Mouse (Mus musculus): ENCODE measurements around the gene Gm16253. TPM values are rescaled to one million over a fixed set of nuclear protein-coding genes. Genes with fewer than 3 reads are reported as not detected.

Gene Gm16253
- polyA plus RNA-seq, 1 experiment from 2014 or later: 2.0 TPM

- Histone ChIP-seq H3K9ac (no peak overlapping the region), H3K4me2 (replicated peaks) (no peak overlapping the region), H3K27ac (replicated peaks) (no peak overlapping the region), H3K27me3 (no peaks in the 10 kb centered on the region), H3K4me3 (replicated peaks) (no peak overlapping the region), H3K4me1 (peaks cover 15% of the 10 kb centered on the region; the same call in 1 of the 2 replicates), H3K36me3 (no peaks in the 10 kb centered on the region), H3K9me3 (replicated peaks) (no peaks in the 10 kb centered on the region)
- WGBS: 80% methylated on average over 8 of the region's 8 CpGs
- no peak for ATAC-seq (ENCODE audit: insufficient number of reproducible peaks, low FRiP score, low TSS enrichment, low read depth)
Measured at GRCm38 (mm10) chr3:96566661-96567450, 9.9 kb upstream of the Gm16253 start.

- H3K9me3 ChIP-seq (replicated peaks): no peaks in the 10 kb centered on the region
- H3K9ac ChIP-seq: no peak overlapping the region
- no peak for ATAC-seq (ENCODE audit: insufficient number of reproducible peaks, low FRiP score, low TSS enrichment, low read depth)
- H3K4me2 ChIP-seq (replicated peaks): no peak overlapping the region
- WGBS: 68% methylated on average over 8 of the region's 8 CpGs
- H3K36me3 ChIP-seq: no peaks in the 10 kb centered on the region
- peak overlapping the region; percentile 34; the same call in 1 of the 2 replicates for H3K27ac ChIP-seq (replicated peaks)
- no peaks in the 10 kb centered on the region for H3K27me3 ChIP-seq
- no peak overlapping the region for H3K4me3 ChIP-seq (replicated peaks)
- H3K4me1 ChIP-seq: peaks cover 9% of the 10 kb centered on the region; the same call in 1 of the 2 replicates
Measured at GRCm38 (mm10) chr3:96568605-96569004, 8.2 kb upstream of the Gm16253 start.

GRCm38 (mm10) chr3:96569506-96569905 lies 7.3 kb upstream of the Gm16253 start:
- H3K4me1 ChIP-seq: no peaks in the 10 kb centered on the region; the same call in 1 of the 2 replicates
- H3K9me3 ChIP-seq (replicated peaks): no peaks in the 10 kb centered on the region
- 90% methylated on average over 13 of the region's 13 CpGs for WGBS
- H3K36me3 ChIP-seq: no peaks in the 10 kb centered on the region
- H3K9ac ChIP-seq: no peak overlapping the region
- no peak overlapping the region for H3K4me3 ChIP-seq (replicated peaks)
- H3K27ac ChIP-seq (replicated peaks): no peak overlapping the region
- no peak overlapping the region for H3K4me2 ChIP-seq (replicated peaks)
- no peak for ATAC-seq (ENCODE audit: insufficient number of reproducible peaks, low FRiP score, low TSS enrichment, low read depth)
- no peaks in the 10 kb centered on the region for H3K27me3 ChIP-seq

- Histone ChIP-seq H3K4me3 (replicated peaks) (no peak overlapping the region), H3K27me3 (no peaks in the 10 kb centered on the region), H3K27ac (replicated peaks) (no peak overlapping the region), H3K9ac (no peak overlapping the region), H3K36me3 (no peaks in the 10 kb centered on the region), H3K4me2 (replicated peaks) (no peak overlapping the region), H3K9me3 (replicated peaks) (no peaks in the 10 kb centered on the region), H3K4me1 (no peaks in the 10 kb centered on the region; the same call in 1 of the 2 replicates)
- no peak for ATAC-seq (ENCODE audit: insufficient number of reproducible peaks, low FRiP score, low TSS enrichment, low read depth)
- 86% methylated on average over 11 of the region's 11 CpGs for WGBS
Measured at GRCm38 (mm10) chr3:96569966-96570605, 6.7 kb upstream of the Gm16253 start.

- Histone ChIP-seq H3K9ac (no peak overlapping the region), H3K4me3 (replicated peaks) (no peak overlapping the region), H3K27me3 (no peaks in the 10 kb centered on the region), H3K27ac (replicated peaks) (no peak overlapping the region), H3K36me3 (no peaks in the 10 kb centered on the region), H3K4me1 (peaks cover under 1% of the 10 kb centered on the region; the same call in 1 of the 2 replicates), H3K4me2 (replicated peaks) (no peak overlapping the region), H3K9me3 (replicated peaks) (no peaks in the 10 kb centered on the region)
- WGBS: 52% methylated on average over 7 of the region's 7 CpGs
- ATAC-seq (ENCODE audit: insufficient number of reproducible peaks, low FRiP score, low TSS enrichment, low read depth): no peak
Measured at GRCm38 (mm10) chr3:96570643-96571042, 6.1 kb upstream of the Gm16253 start.

- Histone ChIP-seq H3K9me3 (replicated peaks) (no peaks in the 10 kb centered on the region), H3K36me3 (no peaks in the 10 kb centered on the region), H3K4me2 (replicated peaks) (no peak overlapping the region), H3K27ac (replicated peaks) (no peak overlapping the region), H3K4me1 (peaks cover 8% of the 10 kb centered on the region), H3K4me3 (replicated peaks) (no peak overlapping the region), H3K9ac (no peak overlapping the region), H3K27me3 (no peaks in the 10 kb centered on the region)
- WGBS: 60% methylated on average over 2 of the region's 2 CpGs
- ATAC-seq (ENCODE audit: insufficient number of reproducible peaks, low FRiP score, low TSS enrichment, low read depth): no peak
Measured at GRCm38 (mm10) chr3:96571336-96571735, 5.4 kb upstream of the Gm16253 start.

GRCm38 (mm10) chr3:96571896-96572698 lies 4.7 kb upstream of the Gm16253 start:
- ATAC-seq (ENCODE audit: insufficient number of reproducible peaks, low FRiP score, low TSS enrichment, low read depth): no peak
- no peak overlapping the region for H3K4me2 ChIP-seq (replicated peaks)
- H3K27me3 ChIP-seq: no peaks in the 10 kb centered on the region
- H3K36me3 ChIP-seq: no peaks in the 10 kb centered on the region
- no peak overlapping the region for H3K27ac ChIP-seq (replicated peaks)
- 73% methylated on average over 16 of the region's 16 CpGs for WGBS
- peaks cover 15% of the 10 kb centered on the region for H3K4me1 ChIP-seq
- no peak overlapping the region for H3K4me3 ChIP-seq (replicated peaks)
- no peaks in the 10 kb centered on the region for H3K9me3 ChIP-seq (replicated peaks)
- no peak overlapping the region for H3K9ac ChIP-seq

- Histone ChIP-seq H3K36me3 (no peaks in the 10 kb centered on the region; the same call in 1 of the 2 replicates), H3K4me2 (replicated peaks) (no peak overlapping the region), H3K9ac (no peak overlapping the region), H3K4me1 (peaks cover 21% of the 10 kb centered on the region), H3K4me3 (replicated peaks) (no peak overlapping the region), H3K9me3 (replicated peaks) (no peaks in the 10 kb centered on the region), H3K27ac (replicated peaks) (no peak overlapping the region), H3K27me3 (no peaks in the 10 kb centered on the region)
- ATAC-seq (ENCODE audit: insufficient number of reproducible peaks, low FRiP score, low TSS enrichment, low read depth): no peak
- WGBS: 68% methylated on average over 18 of the region's 19 CpGs
Measured at GRCm38 (mm10) chr3:96573611-96574511, 2.9 kb upstream of the Gm16253 start.

GRCm38 (mm10) chr3:96575272-96575984 lies 1.4 kb upstream of the Gm16253 start:
- peaks cover 23% of the 10 kb centered on the region for H3K4me1 ChIP-seq
- no peak overlapping the region for H3K9ac ChIP-seq
- peak overlapping the region; percentile 92; the same call in 1 of the 2 replicates for H3K27ac ChIP-seq (replicated peaks)
- no peaks in the 10 kb centered on the region for H3K27me3 ChIP-seq
- no peak overlapping the region for H3K4me3 ChIP-seq (replicated peaks)
- 85% methylated on average over 8 of the region's 8 CpGs for WGBS
- H3K36me3 ChIP-seq: no peaks in the 10 kb centered on the region; the same call in 1 of the 2 replicates
- no peak overlapping the region for H3K4me2 ChIP-seq (replicated peaks)
- no peaks in the 10 kb centered on the region for H3K9me3 ChIP-seq (replicated peaks)
- no peak for ATAC-seq (ENCODE audit: insufficient number of reproducible peaks, low FRiP score, low TSS enrichment, low read depth)
